Mouse (Mus musculus) embryo, embryonic 10.5 days (tissue): ENCODE measurements around the gene Gmnn.

Experiments used
- DNase-seq: peaks from one replicate; pipeline ENCODE4 v3.0.0-alpha.2; 2015; ENCODE audit warnings: low spot score

The Gmnn gene

DNA sequence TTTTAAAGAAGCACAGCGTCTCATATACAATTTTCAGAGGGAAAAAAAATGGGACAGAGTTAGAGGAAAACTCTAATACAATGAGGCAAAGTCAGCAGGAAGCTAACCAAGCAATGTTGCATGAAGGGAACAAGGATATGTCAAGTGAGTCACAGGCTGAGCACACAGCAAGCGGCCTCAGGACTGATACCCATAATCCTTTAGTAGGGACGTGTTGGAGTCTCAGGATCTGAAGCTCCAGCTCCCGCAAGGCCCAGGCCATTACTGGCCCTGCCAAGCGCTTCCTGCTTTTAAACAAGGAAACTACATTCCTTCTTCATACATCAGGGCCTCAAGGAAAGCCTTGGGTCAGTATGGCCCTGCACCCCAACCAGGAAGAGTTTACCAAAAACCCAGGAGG is 59.6 kb downstream of the Gmnn start:
- no peak for DNase-seq
